Mouse (Mus musculus) cerebellum, adult 9-10 months (tissue): ENCODE data around the gene Rimbp3.
"Not testable (repeated sequence)": the region's sequence is repeated elsewhere in the genome, so short reads cannot be mapped to it uniquely, and the experiment has no call there.

Experiments
- DNase-seq: peaks from one replicate; pipeline ENCODE4 v3.0.0; 2022

Rimbp3 gene

GRCm38 (mm10) chr16:17208389-17209361 lies at the start of gene Rimbp3:
Gene Rimbp3, plus strand, starts transcription at chr16:17208603.
- peak; percentile 76 for DNase-seq

- not testable (repeated sequence) for DNase-seq
Observed at GRCm38 (mm10) chr16:17165478-17165877, 42.9 kb upstream of the Rimbp3 start.

- no peak for DNase-seq
Observed at GRCm38 (mm10) chr16:17167179-17167578, 41.2 kb upstream of the Rimbp3 start.

- no peak for DNase-seq
Observed at GRCm38 (mm10) chr16:17168049-17168448, 40.4 kb upstream of the Rimbp3 start.

GRCm38 (mm10) chr16:17175765-17176164 lies 32.6 kb upstream of the Rimbp3 start:
- no peak for DNase-seq

GRCm38 (mm10) chr16:17177623-17178170 lies 30.7 kb upstream of the Rimbp3 start:
- DNase-seq = no peak

- DNase-seq = no peak
Observed at GRCm38 (mm10) chr16:17179706-17180105, 28.7 kb upstream of the Rimbp3 start.

GRCm38 (mm10) chr16:17181382-17181781 lies 27.0 kb upstream of the Rimbp3 start:
- no peak for DNase-seq

GRCm38 (mm10) chr16:17182136-17182535 lies 26.3 kb upstream of the Rimbp3 start:
- no peak for DNase-seq

- no peak for DNase-seq
Observed at GRCm38 (mm10) chr16:17183003-17183402, 25.4 kb upstream of the Rimbp3 start.

GRCm38 (mm10) chr16:17185475-17185874 lies 22.9 kb upstream of the Rimbp3 start:
- no peak for DNase-seq

GRCm38 (mm10) chr16:17193823-17194222 lies 14.6 kb upstream of the Rimbp3 start:
- no peak for DNase-seq

GRCm38 (mm10) chr16:17200121-17200952 lies 8.1 kb upstream of the Rimbp3 start:
- no peak for DNase-seq

- DNase-seq = peak; percentile 82
Observed at GRCm38 (mm10) chr16:17200953-17201707, 7.3 kb upstream of the Rimbp3 start.

- DNase-seq = no peak
Observed at GRCm38 (mm10) chr16:17201977-17202376, 6.4 kb upstream of the Rimbp3 start.

- DNase-seq = no peak
Observed at GRCm38 (mm10) chr16:17202549-17202948, 5.9 kb upstream of the Rimbp3 start, which contains the start of gene Ube2l3. Gene Ube2l3, minus strand, starts transcription at chr16:17202649.

GRCm38 (mm10) chr16:17204990-17205389 lies 3.4 kb upstream of the Rimbp3 start:
- DNase-seq = peak; percentile 58

- no peak for DNase-seq
Observed at GRCm38 (mm10) chr16:17209404-17209960, 1.1 kb downstream of the Rimbp3 start.

GRCm38 (mm10) chr16:17209981-17210838 lies 1.8 kb downstream of the Rimbp3 start:
- peak; percentile 91 for DNase-seq

GRCm38 (mm10) chr16:17216934-17217633 lies 8.7 kb downstream of the Rimbp3 start:
- DNase-seq = no peak
